ENCODE assay signal across 7 mouse cellular contexts in the genomic region with DNA sequence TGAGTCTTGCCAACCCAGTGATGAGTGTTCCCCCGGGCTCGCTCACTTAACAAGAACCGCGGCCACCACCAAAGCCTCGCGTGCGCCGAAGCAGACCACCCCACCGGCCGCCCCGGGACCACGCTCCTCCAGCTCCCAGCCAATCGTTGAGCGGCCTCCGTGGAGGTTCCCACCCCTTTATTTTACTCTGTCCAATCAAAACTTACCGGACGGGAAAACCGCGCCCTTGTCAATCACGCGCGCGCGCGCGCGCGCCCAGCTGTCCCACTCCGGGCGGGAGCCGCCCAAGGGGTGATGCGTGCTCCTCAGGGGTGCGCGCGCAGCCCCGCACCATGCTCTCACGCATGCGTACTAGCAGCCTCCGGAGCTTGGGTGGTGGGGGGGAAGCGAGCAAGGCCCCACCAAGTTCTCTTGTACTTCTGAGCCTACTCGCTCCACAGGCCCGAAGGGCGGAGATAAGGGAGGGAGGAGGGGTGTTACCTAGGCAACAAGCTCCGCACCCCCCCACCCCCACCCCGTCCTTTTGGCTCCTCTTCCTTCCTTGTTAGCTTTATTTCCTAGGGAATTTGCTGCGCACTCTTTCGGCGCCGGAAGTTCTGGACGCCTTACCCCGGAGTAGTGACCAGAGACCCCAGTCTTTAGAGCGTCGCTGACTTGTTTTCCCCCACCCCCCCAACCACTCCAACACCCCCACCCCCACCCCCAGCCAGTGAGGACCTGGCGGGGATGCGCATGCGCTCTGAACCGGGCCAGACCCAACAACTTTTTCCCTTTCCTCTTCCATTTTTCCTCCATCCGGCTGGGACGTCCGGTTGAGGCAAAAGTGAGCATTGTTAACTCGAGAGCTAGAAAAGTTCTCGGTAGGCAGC. TPM values are rescaled to one million over a fixed set of nuclear protein-coding genes. Genes with fewer than 3 reads are reported as not detected.
DNase-seq lines count a peak whose midpoint lies in the region; ATAC-seq and TF ChIP-seq lines count a peak whose summit lies in the region.

A gene (minus strand): TSS at position 278 of the 869 bp plus-strand sequence.

- peak; percentile 99 for DNase-seq in adrenal gland, postnatal 14 days
- DNase-seq in embryonic facial prominence, embryonic 10.5 days (ENCODE audit: low spot score) = peak; percentile 100
- DNase-seq in gonadal fat pad, adult 2 months (ENCODE audit: low read depth) = peak; percentile 58
- DNase-seq in limb, embryonic 11.5 days (ENCODE audit: low spot score) = peak; percentile 100
- peak; percentile 100 for DNase-seq in midbrain, embryonic 14.5 days
- DNase-seq in spleen, adult 18-20 months = peak; percentile 91 to 92

- H3K4me1 ChIP-seq in embryonic facial prominence, embryonic 10.5 days = peaks cover 40% of the 10 kb centered on the region
- 0 out of 2 replicates have a peak, but pooled peaks cover 13% of the 10 kb centered on the region for H3K4me1 ChIP-seq in intestine, postnatal 0 days (replicated peaks; ENCODE audit: control insufficient read depth, insufficient read depth, low read length)
- H3K4me1 ChIP-seq in limb, embryonic 11.5 days (ENCODE audit: control insufficient read depth, insufficient read depth, low read length) = peaks cover 5% of the 10 kb centered on the region
- H3K4me1 ChIP-seq in midbrain, embryonic 14.5 days (ENCODE audit: control insufficient read depth, insufficient read depth, low read length) = peaks cover 12% of the 10 kb centered on the region

- H3K9ac ChIP-seq in intestine, postnatal 0 days (ENCODE audit: low read depth, low read length) = peak within 1 kb of the TSS; percentile 69
- H3K9ac ChIP-seq in limb, embryonic 11.5 days (ENCODE audit: low read length) = peak within 1 kb of the TSS; percentile 85
- H3K9ac ChIP-seq in midbrain, embryonic 14.5 days (replicated peaks; ENCODE audit: low read length) = peak within 1 kb of the TSS; percentile 88

- H3K4me2 ChIP-seq in intestine, postnatal 0 days (replicated peaks; ENCODE audit: low read depth) = peak within 1 kb of the TSS; percentile 82
- H3K4me2 ChIP-seq in limb, embryonic 11.5 days (ENCODE audit: low read depth, severe bottlenecking) = peak within 1 kb of the TSS; percentile 80
- H3K4me2 ChIP-seq in midbrain, embryonic 14.5 days (ENCODE audit: low read length) = peak within 1 kb of the TSS; percentile 89

- H3K27me3 ChIP-seq in embryonic facial prominence, embryonic 10.5 days (replicated peaks; ENCODE audit: low read depth, poor library complexity, severe bottlenecking) = no peaks in the 10 kb centered on the region
- H3K27me3 ChIP-seq in intestine, postnatal 0 days (replicated peaks; ENCODE audit: control insufficient read depth, insufficient read depth, low read length) = no peaks in the 10 kb centered on the region
- H3K27me3 ChIP-seq in limb, embryonic 11.5 days (ENCODE audit: control insufficient read depth, insufficient read depth, low read length) = no peaks in the 10 kb centered on the region
- H3K27me3 ChIP-seq in midbrain, embryonic 14.5 days (ENCODE audit: control insufficient read depth, insufficient read depth, low read length) = no peaks in the 10 kb centered on the region

- no peak for TF ChIP-seq CTCF in intestine, postnatal 0 days (IDR thresholded peaks at IDR 0.05; ENCODE audit: low read depth)

- 0 out of 2 replicates have a peak, but pooled peaks cover 3% of the 10 kb centered on the region for H3K9me3 ChIP-seq in embryonic facial prominence, embryonic 10.5 days
- no peaks in the 10 kb centered on the region for H3K9me3 ChIP-seq in intestine, postnatal 0 days (ENCODE audit: control insufficient read depth)
- no peaks in the 10 kb centered on the region for H3K9me3 ChIP-seq in limb, embryonic 11.5 days (ENCODE audit: control insufficient read depth, low read length)
- H3K9me3 ChIP-seq in midbrain, embryonic 14.5 days (ENCODE audit: control insufficient read depth, low read length) = no peaks in the 10 kb centered on the region

- H3K36me3 ChIP-seq in embryonic facial prominence, embryonic 10.5 days (replicated peaks) = peaks cover 38% of the 10 kb centered on the region
- H3K36me3 ChIP-seq in intestine, postnatal 0 days (ENCODE audit: control insufficient read depth, insufficient read depth) = peaks cover 23% of the 10 kb centered on the region
- peaks cover 18% of the 10 kb centered on the region for H3K36me3 ChIP-seq in limb, embryonic 11.5 days (ENCODE audit: control insufficient read depth, insufficient read depth, low read length)
- peaks cover 26% of the 10 kb centered on the region for H3K36me3 ChIP-seq in midbrain, embryonic 14.5 days (ENCODE audit: control insufficient read depth, insufficient read depth, low read length)

- peak; percentile 96 for ATAC-seq in intestine, postnatal 0 days
- ATAC-seq in limb, embryonic 11.5 days (ENCODE audit: insufficient number of reproducible peaks, low FRiP score, low TSS enrichment, low read depth) = peak; percentile 94
- ATAC-seq in midbrain, embryonic 14.5 days (ENCODE audit: low FRiP score, low TSS enrichment) = peak; percentile 96

- H3K4me3 ChIP-seq in embryonic facial prominence, embryonic 10.5 days = peak within 1 kb of the TSS; percentile 97
- peak within 1 kb of the TSS; percentile 90 for H3K4me3 ChIP-seq in intestine, postnatal 0 days (ENCODE audit: low read depth, low read length)
- H3K4me3 ChIP-seq in limb, embryonic 11.5 days (ENCODE audit: low read depth, low read length) = peak within 1 kb of the TSS; percentile 84
- peak within 1 kb of the TSS; percentile 89 for H3K4me3 ChIP-seq in midbrain, embryonic 14.5 days (replicated peaks; ENCODE audit: low read depth, low read length)

- under 1% methylated on average over 62 of the region's 62 CpGs for WGBS in embryonic facial prominence, embryonic 10.5 days
- WGBS in intestine, postnatal 0 days = under 1% methylated on average over 61 of the region's 62 CpGs
- WGBS in limb, embryonic 11.5 days = under 1% methylated on average over 56 of the region's 62 CpGs
- under 1% methylated on average over 62 of the region's 62 CpGs for WGBS in midbrain, embryonic 14.5 days

- H3K27ac ChIP-seq in embryonic facial prominence, embryonic 10.5 days (replicated peaks) = peak within 1 kb of the TSS; percentile 93
- H3K27ac ChIP-seq in intestine, postnatal 0 days (ENCODE audit: low read depth, low read length) = peak within 1 kb of the TSS; percentile 82
- peak within 1 kb of the TSS; percentile 82 for H3K27ac ChIP-seq in limb, embryonic 11.5 days (replicated peaks; ENCODE audit: low read depth, low read length)
- peak within 1 kb of the TSS; percentile 92 for H3K27ac ChIP-seq in midbrain, embryonic 14.5 days (replicated peaks; ENCODE audit: low read depth, low read length)

RNA-seq across cellular contexts. Expression of the gene that starts here (rescaled TPM):
- total RNA-seq in adrenal gland, postnatal 14 days (2021) = 16.7 and 20.0 TPM in 2 replicates
- polyA plus RNA-seq in embryonic facial prominence, embryonic 10.5 days (2016; fragmentation: Nextera tagmentation; extraction: Ambion mirVana) = 97.4 and 103 TPM in 2 replicates
- 19.7 and 21.7 TPM in 2 replicates for polyA plus RNA-seq in gonadal fat pad, adult 2 months (2012; rRNA removed)
- polyA plus RNA-seq in intestine, postnatal 0 days (2015; fragmentation: Nextera tagmentation; extraction: Ambion mirVana) = 14.5 and 16.2 TPM in 2 replicates
- 58.6 and 63.6 TPM in 2 replicates for polyA plus RNA-seq in limb, embryonic 11.5 days (2014; fragmentation: Nextera tagmentation; extraction: Ambion mirVana)
- polyA plus RNA-seq in midbrain, embryonic 14.5 days (2014; fragmentation: Nextera tagmentation; extraction: Ambion mirVana) = 52.9 and 58.5 TPM in 2 replicates

Comparison
In these comparisons a context has a peak if more than half of its experiments do, and no peak if none do; other contexts are left out.
1. Peak in every context shown above with its lines: DNase-seq, ATAC-seq, H3K4me3 ChIP-seq and H3K27ac ChIP-seq.